Mouse (Mus musculus) E14TG2a.4 (cell line): ENCODE results near the gene Met.

Experiments
- H3K27me3 ChIP-seq: 2 replicates; pipeline ENCODE4 v1.6.1; 2014; ENCODE audit warnings: low read length, control low read depth; ENCODE audit not compliant: insufficient read depth
- H3K36me3 ChIP-seq: 2 replicates; pipeline ENCODE4 v1.6.1; 2014; ENCODE audit warnings: low read length, control low read depth; ENCODE audit not compliant: insufficient read depth
- H3K4me1 ChIP-seq: replicated peaks from 2 replicates; pipeline ENCODE4 v1.6.1; 2014; ENCODE audit warnings: low read depth, low read length, control low read depth
- H3K4me3 ChIP-seq: replicated peaks from 2 replicates; pipeline ENCODE4 v1.5.1; 2014; ENCODE audit warnings: mild to moderate bottlenecking, low read length
- H3K9me3 ChIP-seq: 2 replicates; pipeline ENCODE4 v1.6.1; 2014; ENCODE audit warnings: low read length, control low read depth
- CTCF ChIP-seq: conservative IDR thresholded peaks from 2 replicates; pipeline ENCODE4 v1.5.1; 2014; ENCODE audit warnings: low read length
- NANOG ChIP-seq: IDR thresholded peaks from 2 replicates; pipeline ENCODE4 v1.6.1; 2014; ENCODE audit warnings: borderline replicate concordance, low read length, mixed read lengths
- POU5F1 ChIP-seq: IDR thresholded peaks from 2 replicates; pipeline ENCODE4 v1.6.1; 2014; ENCODE audit warnings: low read length, borderline replicate concordance

Met gene

DNA sequence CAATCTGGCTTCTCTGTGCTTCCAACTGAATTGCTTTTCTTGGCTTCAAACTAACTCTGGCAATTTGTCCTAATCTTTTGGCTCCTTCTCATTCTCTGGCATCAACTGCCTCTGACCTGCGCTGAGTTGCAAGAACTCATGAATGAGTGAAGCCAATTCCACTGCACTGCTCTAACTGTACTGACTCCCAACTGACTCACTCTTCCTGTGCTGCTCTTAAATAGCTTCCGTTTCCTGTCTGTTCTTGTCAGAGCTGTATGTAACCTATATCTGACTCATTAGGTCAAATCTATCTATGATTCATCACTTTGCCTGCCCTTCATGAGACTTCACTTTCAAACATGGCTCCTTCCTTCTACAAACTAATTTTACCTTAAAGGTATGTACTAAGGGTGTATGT lies 130.4 kb downstream of the Met start:
- no peak overlapping the region for H3K4me3 ChIP-seq
- peaks cover 24% of the 10 kb centered on the region for H3K9me3 ChIP-seq
- TF ChIP-seq POU5F1 = no peak
- no peak for TF ChIP-seq CTCF
- TF ChIP-seq NANOG = no peak
- no peaks in the 10 kb centered on the region; the same call in 1 of the 2 replicates for H3K27me3 ChIP-seq
- no peaks in the 10 kb centered on the region for H3K4me1 ChIP-seq
- no peaks in the 10 kb centered on the region for H3K36me3 ChIP-seq

- Histone ChIP-seq H3K9me3 (peaks cover 37% of the 10 kb centered on the region), H3K4me3 (no peak overlapping the region), H3K4me1 (no peaks in the 10 kb centered on the region), H3K27me3 (no peaks in the 10 kb centered on the region), H3K36me3 (no peaks in the 10 kb centered on the region)
- TF ChIP-seq CTCF (no peak), NANOG (no peak), POU5F1 (no peak)
These were observed 132.3 kb downstream of the Met start for GRCm38 (mm10) chr6:17595712-17596462.

GRCm38 (mm10) chr6:17599373-17599772 lies 135.8 kb downstream of the Met start:
- TF ChIP-seq POU5F1 (no peak), NANOG (no peak), CTCF (no peak)
- Histone ChIP-seq H3K4me1 (no peaks in the 10 kb centered on the region), H3K36me3 (no peaks in the 10 kb centered on the region), H3K27me3 (no peaks in the 10 kb centered on the region), H3K9me3 (peaks cover 25% of the 10 kb centered on the region), H3K4me3 (no peak overlapping the region)

DNA sequence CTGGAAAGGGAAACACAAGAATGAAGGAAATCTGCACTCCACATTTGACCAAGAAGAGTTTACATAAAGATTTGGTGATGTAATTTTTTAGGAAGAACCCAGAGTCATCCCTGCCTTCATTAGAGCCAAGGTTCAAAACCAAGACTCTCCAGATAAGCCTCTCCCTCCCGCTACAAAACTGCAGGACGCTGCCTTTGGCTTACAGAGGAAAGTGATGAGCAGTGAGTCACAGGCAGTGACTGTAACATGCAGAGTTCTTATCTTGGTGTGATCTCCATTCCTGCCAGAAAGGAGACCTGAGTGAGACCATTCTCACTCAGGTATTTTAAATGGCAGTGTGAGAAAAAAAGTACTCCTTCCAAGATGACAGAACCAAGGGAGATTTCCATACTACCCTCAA lies 137.9 kb downstream of the Met start:
- TF ChIP-seq NANOG (no peak), CTCF (no peak), POU5F1 (no peak)
- Histone ChIP-seq H3K9me3 (peaks cover 25% of the 10 kb centered on the region), H3K36me3 (no peaks in the 10 kb centered on the region), H3K27me3 (no peaks in the 10 kb centered on the region), H3K4me1 (no peaks in the 10 kb centered on the region), H3K4me3 (no peak overlapping the region)

DNA sequence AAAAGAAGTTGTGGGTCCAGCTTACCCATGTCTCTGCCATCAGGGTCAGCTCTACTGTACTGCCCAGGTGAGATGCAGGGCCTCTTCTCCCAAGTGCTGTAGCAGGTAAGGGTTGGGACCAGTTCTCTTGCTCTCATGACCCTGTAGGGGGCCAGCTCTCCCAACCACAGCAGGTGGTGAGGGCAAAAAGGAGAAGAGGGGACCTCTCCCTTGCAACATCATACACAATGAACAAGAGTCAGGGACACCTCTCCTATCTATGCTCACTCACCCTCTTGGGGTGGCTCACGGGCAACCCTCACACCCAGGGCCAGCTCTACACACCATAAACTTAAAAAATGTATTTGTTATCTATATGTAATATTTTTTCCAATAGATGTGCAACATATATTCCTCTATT lies 143.3 kb downstream of the Met start:
- no peaks in the 10 kb centered on the region for H3K36me3 ChIP-seq
- H3K4me1 ChIP-seq = no peaks in the 10 kb centered on the region
- no peak for TF ChIP-seq POU5F1
- TF ChIP-seq CTCF = no peak
- TF ChIP-seq NANOG = no peak
- no peaks in the 10 kb centered on the region for H3K27me3 ChIP-seq
- H3K9me3 ChIP-seq = no peaks in the 10 kb centered on the region
- H3K4me3 ChIP-seq = no peak overlapping the region

DNA sequence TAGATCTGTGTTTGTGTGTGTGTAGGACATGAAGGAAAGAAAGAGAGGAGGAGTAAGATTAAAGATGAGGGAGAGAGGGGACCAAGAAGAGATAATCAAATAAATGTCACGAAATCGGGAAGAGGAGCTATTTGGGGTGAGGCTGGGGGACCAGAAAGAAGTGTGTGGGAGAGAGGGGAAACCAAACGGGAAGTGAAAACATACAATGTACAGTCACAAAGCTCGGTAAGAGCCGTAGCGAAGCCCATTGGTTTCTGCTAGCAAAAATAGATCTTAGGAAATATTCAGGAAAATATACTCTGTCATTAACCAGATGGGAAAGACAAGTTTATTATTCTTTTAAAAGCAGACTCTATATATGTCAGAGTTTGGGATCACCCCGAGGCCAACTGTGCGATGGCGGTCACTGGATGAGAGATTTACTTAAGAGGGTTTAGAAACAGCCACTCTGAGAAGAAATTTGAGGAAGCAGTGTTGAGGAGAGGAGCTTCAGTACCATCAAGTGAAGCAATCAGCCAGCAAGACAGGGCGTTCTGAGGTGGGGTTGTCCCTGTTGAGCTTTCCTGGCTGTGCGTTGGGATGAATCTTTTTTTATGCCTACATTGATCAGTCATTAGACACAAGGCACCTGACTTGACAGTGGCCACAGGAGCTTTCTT lies 147.9 kb downstream of the Met start:
- Histone ChIP-seq H3K4me1 (no peaks in the 10 kb centered on the region), H3K9me3 (no peaks in the 10 kb centered on the region), H3K4me3 (no peak overlapping the region), H3K27me3 (no peaks in the 10 kb centered on the region), H3K36me3 (no peaks in the 10 kb centered on the region)
- TF ChIP-seq POU5F1 = no peak

DNA sequence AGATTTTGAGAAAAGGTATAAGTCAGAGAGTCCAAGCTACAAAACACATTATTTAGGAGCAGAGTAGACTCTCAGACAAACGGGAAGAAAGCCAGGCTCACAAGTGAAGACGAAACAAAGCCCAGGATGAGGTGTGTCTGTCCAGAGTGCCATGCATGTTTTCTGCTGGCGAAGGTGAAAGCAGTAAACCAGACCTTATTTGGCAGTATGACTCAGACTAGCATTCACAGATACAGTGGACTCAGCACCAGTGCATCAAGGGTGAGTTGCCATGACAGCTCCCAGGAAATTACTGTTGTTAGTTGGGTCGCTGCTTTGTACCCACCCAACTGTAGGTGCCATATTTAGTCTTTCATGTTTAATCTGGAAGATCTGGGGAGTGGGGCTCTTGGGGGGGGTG lies 149.1 kb downstream of the Met start:
- Histone ChIP-seq H3K4me3 (no peak overlapping the region), H3K36me3 (no peaks in the 10 kb centered on the region), H3K9me3 (no peaks in the 10 kb centered on the region), H3K27me3 (no peaks in the 10 kb centered on the region), H3K4me1 (no peaks in the 10 kb centered on the region)
- TF ChIP-seq NANOG = no peak
- TF ChIP-seq POU5F1 = no peak
- TF ChIP-seq CTCF = no peak

- Histone ChIP-seq H3K36me3 (no peaks in the 10 kb centered on the region), H3K4me3 (no peak overlapping the region), H3K4me1 (peaks cover 16% of the 10 kb centered on the region), H3K27me3 (no peaks in the 10 kb centered on the region), H3K9me3 (no peaks in the 10 kb centered on the region)
- TF ChIP-seq POU5F1 (no peak), NANOG (no peak), CTCF (no peak)
These were observed 157.2 kb downstream of the Met start for GRCm38 (mm10) chr6:17620823-17621222.
